Mouse (Mus musculus): ENCODE measurements around the gene Tspan15. TPM values are rescaled to one million over a fixed set of nuclear protein-coding genes. Genes with fewer than 3 reads are reported as not detected.

Gene Tspan15
- total RNA-seq, 2 experiments from 2014 or later: 4.0 to 5.2 TPM

Small RNAs within 50 kb of the gene (microRNA-seq; reads per million reads assigned to microRNA genes)
- gene Mir7662 (ENCODE audit: borderline replicate concordance in 2 of 2): 0 to 1.1 reads per million in 2 experiments

Other genes with a start within 250 kb of the Tspan15 start
- gene Neurog3, start 98.2 kb downstream of the Tspan15 start, total RNA-seq (2021): not detected
- under 1 TPM; 0.41 to 0.59 TPM for gene Fam241b, start 87.3 kb downstream of the Tspan15 start, total RNA-seq (2021)
- gene Tacr2, start 21.2 kb upstream of the Tspan15 start, total RNA-seq (2021): not detected
- gene Hk1, start 148.7 kb upstream of the Tspan15 start, total RNA-seq (2021): 1 to 10 TPM; 7.1 to 8.5 TPM
- gene Hkdc1, start 191.2 kb upstream of the Tspan15 start, total RNA-seq (2021): under 1 TPM in 1 of 2 experiments, not detected in 1; 0.08 TPM
- gene 4930507D05Rik, start 218.2 kb upstream of the Tspan15 start, total RNA-seq (2021): not detected
- gene Supv3l1, start 218.5 kb upstream of the Tspan15 start, total RNA-seq (2021): 10 to 100 TPM; 15.3 to 20.1 TPM